In genomic region chr6:42424472-42424871, GRCm38 (mm10) we compare ENCODE assay signal across 34 mouse cellular contexts. TPM values are rescaled to one million over a fixed set of nuclear protein-coding genes. Genes with fewer than 3 reads are reported as not detected.
DNase-seq lines count a peak whose midpoint lies in the region; ATAC-seq lines count a peak whose summit lies in the region.
"Had no signal": no experiment of that assay in that cellular context is flagged by ENCODE, and none has a peak within 500 bp of the region (broad histone marks: within the 10 kb centered on the region; RNA-seq: fewer than 3 reads in every experiment).

No protein-coding gene starts in this region.

- H3K36me3 ChIP-seq in hindbrain, embryonic 14.5 days (replicated peaks; ENCODE audit: control insufficient read depth, insufficient read depth) = no peaks in the 10 kb centered on the region
- H3K36me3 ChIP-seq: forebrain, embryonic 10.5 days; hindbrain, embryonic 15.5 days had no signal

- no peak overlapping the region for H3K4me3 ChIP-seq in hindbrain, embryonic 14.5 days (replicated peaks; ENCODE audit: low read length)
- H3K4me3 ChIP-seq: forebrain, embryonic 10.5 days; forebrain, embryonic 13.5 days; hindbrain, embryonic 15.5 days had no signal

- no peak overlapping the region for H3K27ac ChIP-seq in hindbrain, embryonic 14.5 days
- H3K27ac ChIP-seq: forebrain, embryonic 10.5 days; forebrain, embryonic 13.5 days; hindbrain, embryonic 15.5 days had no signal

- ATAC-seq in granulocyte monocyte progenitor cell, adult 5-6 weeks (replicated peaks; ENCODE audit: poor library complexity, severe bottlenecking) = peak; percentile 47
- peak; percentile 65 for ATAC-seq in megakaryocyte progenitor cell, adult 5-6 weeks (replicated peaks; ENCODE audit: poor library complexity)
- no peak for ATAC-seq in hindbrain, embryonic 14.5 days (ENCODE audit: low FRiP score)
- no peak for ATAC-seq in inflammation-experienced regulatory T-cells, adult 6 months
- ATAC-seq: CD4-positive, CD25-positive, alpha-beta regulatory T cell, adult 4 months; forebrain, embryonic 13.5 days; forebrain, embryonic 16.5 days; intestine, embryonic 16.5 days had no signal

- H3K9me3 ChIP-seq in hindbrain, embryonic 14.5 days (ENCODE audit: control insufficient read depth, low read length) = no peaks in the 10 kb centered on the region
- H3K9me3 ChIP-seq: forebrain, embryonic 10.5 days; forebrain, embryonic 13.5 days; hindbrain, embryonic 15.5 days had no signal

- no peaks in the 10 kb centered on the region for H3K27me3 ChIP-seq in hindbrain, embryonic 14.5 days (ENCODE audit: control insufficient read depth, insufficient read depth, low read length)
- H3K27me3 ChIP-seq: forebrain, embryonic 13.5 days; hindbrain, embryonic 15.5 days had no signal

- WGBS in hindbrain, embryonic 14.5 days = 95% methylated on average over 3 of the region's 3 CpGs

- peak; percentile 69 for DNase-seq in A20 (ENCODE audit: low read depth, low spot score)
- no peak for DNase-seq in embryo, embryonic 10 days (ENCODE audit: low spot score)
- DNase-seq in hindbrain, embryonic 14.5 days (ENCODE audit: low spot score) = no peak
- DNase-seq: adrenal gland, adult 8-10 months; adrenal gland, postnatal 25 days; cerebellum, adult 11-12 months; cerebellum, adult 8-10 months; cerebellum, postnatal 14 days; gastrocnemius, postnatal 10 days; gastrocnemius, postnatal 36 days; heart, adult 11 months; heart, postnatal 36 days; kidney, adult 18-20 months had no signal

- H3K4me1 ChIP-seq in hindbrain, embryonic 14.5 days (replicated peaks; ENCODE audit: control insufficient read depth, insufficient read depth, low read length) = no peaks in the 10 kb centered on the region
- H3K4me1 ChIP-seq: forebrain, embryonic 10.5 days; forebrain, embryonic 13.5 days; hindbrain, embryonic 15.5 days had no signal

- no peak overlapping the region for H3K4me2 ChIP-seq in hindbrain, embryonic 14.5 days (replicated peaks)
- H3K4me2 ChIP-seq: forebrain, embryonic 13.5 days; heart, embryonic 11.5 days; hindbrain, embryonic 15.5 days had no signal

- H3K9ac ChIP-seq in hindbrain, embryonic 14.5 days = no peak overlapping the region
- H3K9ac ChIP-seq: forebrain, embryonic 13.5 days; hindbrain, embryonic 15.5 days had no signal

RNA-seq across cellular contexts. Expression of gene Tas2r126, which starts 9.9 kb away (rescaled TPM):
- total RNA-seq in granulocyte monocyte progenitor cell, adult 5-6 weeks (2014; fragmentation: Nextera tagmentation) = not detected in 2 replicates
- total RNA-seq in granulocyte monocyte progenitor cell, adult 5-6 weeks (2017) = not detected in 2 replicates
- not detected in 2 replicates for total RNA-seq in megakaryocyte progenitor cell, adult 5-6 weeks (2015)
- not detected in 2 replicates for total RNA-seq in megakaryocyte progenitor cell, adult 5-6 weeks (2017)
- polyA plus RNA-seq in hindbrain, embryonic 14.5 days (2014; fragmentation: Nextera tagmentation; extraction: Ambion mirVana) = not detected in 2 replicates
- not detected for polyA plus RNA-seq in inflammation-experienced regulatory T-cells, adult 6 months (2017; shearing (Covaris generic))
- total RNA-seq: gastrocnemius, adult 18-20 months; gastrocnemius, postnatal 10 days; gastrocnemius, postnatal 36 days; heart, adult 8-10 months; MEL had no signal
- polyA plus RNA-seq: C2C12; CD4-positive, CD25-positive, alpha-beta regulatory T cell, adult 4 months; embryonic facial prominence, embryonic 11.5 days; embryonic facial prominence, embryonic 14.5 days; forebrain, embryonic 10.5 days; forebrain, embryonic 13.5 days; forebrain, embryonic 16.5 days; heart, embryonic 11.5 days; heart, embryonic 14.5 days; heart, postnatal 0 days; hindbrain, embryonic 11.5 days; hindbrain, embryonic 15.5 days; intestine, embryonic 16.5 days had no signal

RNA-seq across cellular contexts. Expression of gene Tas2r135, which starts 19.2 kb away (rescaled TPM):
- total RNA-seq in granulocyte monocyte progenitor cell, adult 5-6 weeks (2014; fragmentation: Nextera tagmentation) = not detected in 2 replicates
- total RNA-seq in granulocyte monocyte progenitor cell, adult 5-6 weeks (2017) = not detected in 2 replicates
- not detected in 2 replicates for total RNA-seq in megakaryocyte progenitor cell, adult 5-6 weeks (2015)
- not detected in 2 replicates for total RNA-seq in megakaryocyte progenitor cell, adult 5-6 weeks (2017)
- polyA plus RNA-seq in hindbrain, embryonic 14.5 days (2014; fragmentation: Nextera tagmentation; extraction: Ambion mirVana) = not detected in 2 replicates
- polyA plus RNA-seq in inflammation-experienced regulatory T-cells, adult 6 months (2017; shearing (Covaris generic)) = not detected
- total RNA-seq: gastrocnemius, adult 18-20 months; gastrocnemius, postnatal 10 days; MEL had no signal
- polyA plus RNA-seq: C2C12; CD4-positive, CD25-positive, alpha-beta regulatory T cell, adult 4 months; embryonic facial prominence, embryonic 11.5 days; embryonic facial prominence, embryonic 14.5 days; forebrain, embryonic 10.5 days; forebrain, embryonic 13.5 days; forebrain, embryonic 16.5 days; heart, embryonic 11.5 days; heart, embryonic 14.5 days; heart, postnatal 0 days; hindbrain, embryonic 15.5 days; intestine, embryonic 16.5 days had no signal

RNA-seq across cellular contexts. Expression of gene Tas2r143, which starts 24.4 kb away (rescaled TPM):
- 1.6 TPM in 1 of 2 replicates, not detected in the other for total RNA-seq in granulocyte monocyte progenitor cell, adult 5-6 weeks (2014; fragmentation: Nextera tagmentation)
- total RNA-seq in granulocyte monocyte progenitor cell, adult 5-6 weeks (2017) = not detected in 2 replicates
- not detected in 2 replicates for total RNA-seq in megakaryocyte progenitor cell, adult 5-6 weeks (2015)
- total RNA-seq in megakaryocyte progenitor cell, adult 5-6 weeks (2017) = 1.1 TPM in 1 of 2 replicates, not detected in the other
- polyA plus RNA-seq in hindbrain, embryonic 14.5 days (2014; fragmentation: Nextera tagmentation; extraction: Ambion mirVana) = not detected in 2 replicates
- not detected for polyA plus RNA-seq in inflammation-experienced regulatory T-cells, adult 6 months (2017; shearing (Covaris generic))
- total RNA-seq: gastrocnemius, adult 18-20 months; gastrocnemius, postnatal 10 days; gastrocnemius, postnatal 36 days; heart, adult 8-10 months; heart, postnatal 36 days; MEL had no signal
- polyA plus RNA-seq: C2C12; CD4-positive, CD25-positive, alpha-beta regulatory T cell, adult 4 months; embryonic facial prominence, embryonic 11.5 days; embryonic facial prominence, embryonic 14.5 days; forebrain, embryonic 10.5 days; forebrain, embryonic 13.5 days; forebrain, embryonic 16.5 days; heart, embryonic 11.5 days; heart, embryonic 14.5 days; heart, postnatal 0 days; hindbrain, embryonic 11.5 days; hindbrain, embryonic 15.5 days; intestine, embryonic 16.5 days had no signal

RNA-seq across cellular contexts. Expression of gene Olfr458, which starts 40.5 kb away (rescaled TPM):
- total RNA-seq in granulocyte monocyte progenitor cell, adult 5-6 weeks (2014; fragmentation: Nextera tagmentation) = not detected in 2 replicates
- total RNA-seq in granulocyte monocyte progenitor cell, adult 5-6 weeks (2017) = not detected in 2 replicates
- total RNA-seq in megakaryocyte progenitor cell, adult 5-6 weeks (2015) = not detected in 2 replicates
- total RNA-seq in megakaryocyte progenitor cell, adult 5-6 weeks (2017) = not detected in 2 replicates
- not detected in 2 replicates for polyA plus RNA-seq in hindbrain, embryonic 14.5 days (2014; fragmentation: Nextera tagmentation; extraction: Ambion mirVana)
- polyA plus RNA-seq in inflammation-experienced regulatory T-cells, adult 6 months (2017; shearing (Covaris generic)) = not detected
- total RNA-seq: adrenal gland, adult 8-10 months; adrenal gland, postnatal 25 days; gastrocnemius, adult 18-20 months; gastrocnemius, postnatal 10 days; gastrocnemius, postnatal 36 days; heart, adult 8-10 months; heart, postnatal 36 days; MEL had no signal
- polyA plus RNA-seq: brain, embryonic 14.5 days; C2C12; CD4-positive, CD25-positive, alpha-beta regulatory T cell, adult 4 months; cortical plate, adult 2 months; embryonic facial prominence, embryonic 11.5 days; embryonic facial prominence, embryonic 14.5 days; forebrain, embryonic 10.5 days; forebrain, embryonic 13.5 days; forebrain, embryonic 16.5 days; heart, embryonic 11.5 days; heart, embryonic 14.5 days; heart, postnatal 0 days; hindbrain, embryonic 11.5 days; intestine, embryonic 16.5 days had no signal

RNA-seq across cellular contexts. Expression of gene Epha1, which starts 51.4 kb away (rescaled TPM):
- 0.56 and 0.86 TPM in 2 replicates for total RNA-seq in granulocyte monocyte progenitor cell, adult 5-6 weeks (2014; fragmentation: Nextera tagmentation)
- 0.04 TPM in 1 of 2 replicates, not detected in the other for total RNA-seq in granulocyte monocyte progenitor cell, adult 5-6 weeks (2017)
- total RNA-seq in megakaryocyte progenitor cell, adult 5-6 weeks (2015) = 0.07 TPM in 1 of 2 replicates, not detected in the other
- total RNA-seq in megakaryocyte progenitor cell, adult 5-6 weeks (2017) = not detected in 2 replicates
- polyA plus RNA-seq in hindbrain, embryonic 14.5 days (2014; fragmentation: Nextera tagmentation; extraction: Ambion mirVana) = 0.16 and 0.24 TPM in 2 replicates
- under 1 TPM; 0.19 to 0.69 (median 0.67) TPM for polyA plus RNA-seq in inflammation-experienced regulatory T-cells, adult 6 months (2017; shearing (Covaris generic))
- total RNA-seq: MEL had no signal

Comparison
In these comparisons a context has a peak if more than half of its experiments do, and no peak if none do; other contexts are left out.
1. ATAC-seq: peak in granulocyte monocyte progenitor cell, adult 5-6 weeks (single experiment) and megakaryocyte progenitor cell, adult 5-6 weeks (single experiment); none in hindbrain, embryonic 14.5 days (single experiment) and inflammation-experienced regulatory T-cells, adult 6 months (single experiment).